Mouse (Mus musculus) common myeloid progenitor, adult 5-6 weeks (primary cell): ENCODE measurements around the gene Igsf8. TPM values are rescaled to one million over a fixed set of nuclear protein-coding genes. Genes with fewer than 3 reads are reported as not detected.

ENCODE experiments used
- ATAC-seq: replicated peaks from 2 replicates; pipeline ENCODE4 v1.8.0; 2016; ENCODE audit warnings: low read depth, mild to moderate bottlenecking, moderate TSS enrichment, inconsistent platforms; ENCODE audit not compliant: poor library complexity, severe bottlenecking
- total RNA-seq: library from RNA; stranded (forward); fragments of 200-1000, 187-1606 nt; gene quantifications from 2 replicates; pipeline ENCODE4 v1.2.3, GENCODE M21; 2017

Gene Igsf8
- total RNA-seq, 1 experiment from 2014 or later, result 18.2 TPM

GRCm38 (mm10) chr1:172340729-172341321 lies 79.4 kb downstream of the Igsf8 start, which contains the start of gene Kcnj10:
Gene Kcnj10, plus strand, starts transcription at chr1:172341210.
- peak; percentile 96 for ATAC-seq

- no peak for ATAC-seq
These were observed 79.9 kb downstream of the Igsf8 start for GRCm38 (mm10) chr1:172341386-172341785.

DNA sequence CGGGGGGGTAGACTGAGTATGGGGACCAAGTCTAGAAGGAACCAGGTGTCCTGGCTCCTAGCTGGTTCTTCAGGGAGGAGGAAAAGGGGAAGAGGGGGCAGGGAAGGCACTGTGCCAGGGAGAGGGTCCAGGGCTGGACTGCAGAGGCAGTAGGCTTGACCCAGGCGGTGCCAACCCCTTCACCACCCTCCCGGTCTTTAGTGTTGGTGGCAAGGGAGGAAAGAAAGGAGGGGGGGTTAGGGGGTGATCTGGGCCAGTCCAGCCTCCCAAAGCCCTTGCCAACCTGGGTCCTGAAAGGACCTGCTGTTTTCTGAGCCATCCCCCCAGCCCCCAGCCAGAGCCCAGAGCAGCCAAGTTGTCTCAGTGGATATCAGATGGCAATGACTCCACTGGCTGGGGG lies 81.3 kb downstream of the Igsf8 start:
- ATAC-seq, result no peak

GRCm38 (mm10) chr1:172343914-172344313 lies 82.5 kb downstream of the Igsf8 start:
- no peak for ATAC-seq

GRCm38 (mm10) chr1:172344820-172345219 lies 83.4 kb downstream of the Igsf8 start:
- no peak for ATAC-seq

DNA sequence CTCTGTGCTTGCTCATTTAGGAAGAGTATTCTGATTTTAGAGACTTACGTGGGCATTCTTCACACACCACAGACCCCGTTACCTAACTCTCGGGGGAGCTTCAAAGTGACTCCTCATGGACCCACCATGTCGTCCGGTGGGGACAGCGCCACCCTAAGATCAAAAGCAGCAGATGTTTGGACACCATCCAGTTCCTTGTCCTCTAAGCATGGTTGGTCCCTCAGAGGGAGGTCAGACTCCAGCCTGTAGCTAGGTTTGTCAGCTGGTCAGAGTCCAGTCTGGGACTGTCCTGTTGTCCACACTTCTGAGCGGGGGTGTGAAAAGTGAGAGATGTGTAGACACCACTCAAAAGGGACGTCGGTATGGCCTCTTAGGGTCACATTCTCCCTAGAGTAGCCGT lies 85.3 kb downstream of the Igsf8 start:
- ATAC-seq, result no peak

DNA sequence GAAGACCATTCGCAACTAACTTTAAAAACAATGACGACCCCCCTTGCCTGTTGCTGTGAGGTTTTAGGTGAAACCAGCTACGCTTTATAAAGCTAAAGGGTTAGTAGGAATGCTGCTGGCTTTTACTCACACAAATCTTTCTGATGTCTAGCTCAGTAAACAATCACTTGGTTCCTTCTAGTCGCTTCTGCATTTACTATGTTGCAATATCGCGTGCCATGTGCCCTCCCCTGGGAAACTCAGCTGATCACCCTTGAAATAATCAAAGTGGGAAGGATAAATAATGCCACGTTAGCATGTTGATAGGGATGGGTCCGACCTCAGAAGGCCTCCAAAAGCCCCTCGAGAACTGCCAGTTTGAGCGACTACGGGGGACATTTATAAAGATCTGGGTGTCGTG lies 85.9 kb downstream of the Igsf8 start:
- no peak for ATAC-seq

GRCm38 (mm10) chr1:172349504-172349903 lies 88.1 kb downstream of the Igsf8 start:
- ATAC-seq, result no peak

GRCm38 (mm10) chr1:172349916-172350812 lies 88.7 kb downstream of the Igsf8 start:
- no peak for ATAC-seq

- no peak for ATAC-seq
These were observed 90.6 kb downstream of the Igsf8 start for GRCm38 (mm10) chr1:172352001-172352400.

DNA sequence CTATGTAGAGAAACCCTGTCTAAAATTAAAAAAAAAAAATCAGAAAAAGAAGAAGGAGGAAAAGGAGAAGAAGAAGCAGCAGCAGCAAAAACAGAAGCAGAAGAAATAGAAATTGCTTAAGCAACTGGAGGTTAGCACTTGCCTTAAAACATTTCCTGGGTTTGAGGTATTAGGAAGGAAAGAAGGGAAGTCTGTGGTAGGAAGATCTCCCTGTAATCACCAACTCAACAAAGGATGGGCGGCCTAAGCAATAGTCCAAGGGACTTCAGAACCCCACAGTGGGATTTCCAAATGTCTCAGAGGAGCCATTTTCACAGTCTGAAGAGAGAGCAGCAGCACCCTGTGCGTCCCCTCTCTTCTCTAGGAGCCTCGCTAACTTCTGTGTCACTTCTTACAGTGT lies 91.0 kb downstream of the Igsf8 start:
- ATAC-seq, result peak; percentile 69

DNA sequence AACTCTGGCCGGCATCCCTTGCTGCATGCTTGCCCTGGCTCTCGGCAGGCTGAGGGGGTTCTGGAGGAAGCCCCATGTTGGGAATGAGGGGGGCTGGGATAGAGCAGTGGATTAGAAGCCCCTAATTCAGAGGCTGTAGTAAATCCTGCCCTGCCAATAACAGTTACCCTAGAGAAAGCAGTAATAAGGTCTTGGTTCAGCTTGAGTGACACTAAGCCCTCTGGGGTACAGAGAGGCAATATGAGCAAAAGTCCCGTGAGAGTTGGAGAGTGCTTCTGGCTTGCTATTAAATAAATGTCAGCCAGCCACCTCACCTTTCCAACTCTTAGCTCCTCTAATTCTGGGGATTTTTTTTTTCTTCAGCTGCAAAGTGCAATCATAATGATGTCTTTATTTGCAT lies 93.9 kb downstream of the Igsf8 start:
- ATAC-seq, result no peak

GRCm38 (mm10) chr1:172357550-172357949 lies 96.1 kb downstream of the Igsf8 start:
- ATAC-seq, result peak; percentile 97

DNA sequence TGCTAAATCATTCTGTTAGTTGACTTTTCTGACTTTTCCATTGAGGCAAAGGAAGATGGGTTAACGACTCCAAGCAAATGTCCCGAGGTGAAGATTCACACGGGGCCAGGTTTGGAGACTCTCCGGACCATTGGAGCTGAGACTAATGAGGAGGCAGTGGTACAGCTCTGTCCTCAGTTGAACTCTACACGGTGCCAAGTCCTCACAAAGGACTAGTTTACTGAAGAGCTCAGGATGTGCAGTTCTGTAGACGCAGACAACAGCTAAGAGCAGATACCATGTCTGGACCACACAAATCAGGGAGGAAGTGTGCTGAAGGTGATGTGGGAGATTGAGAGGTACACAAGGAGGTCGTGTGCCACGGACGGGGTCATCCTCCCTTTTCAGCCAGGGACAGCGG lies 96.9 kb downstream of the Igsf8 start:
- ATAC-seq, result no peak

- ATAC-seq, result peak; percentile 67
These were observed 103.2 kb downstream of the Igsf8 start for GRCm38 (mm10) chr1:172364684-172365083.

GRCm38 (mm10) chr1:172368768-172369418 lies 107.5 kb downstream of the Igsf8 start:
- ATAC-seq, result peak; percentile 85

Other genes with a start within 250 kb of the Igsf8 start
- gene Vangl2, start 233.2 kb upstream of the Igsf8 start, total RNA-seq, result 3.0 and 3.2 TPM in 2 replicates
- gene Nhlh1, start 204.1 kb upstream of the Igsf8 start, total RNA-seq, result not detected in 2 replicates
- 137 and 144 TPM in 2 replicates for gene Copa, start 179.1 kb upstream of the Igsf8 start, total RNA-seq
- 24.3 and 25.1 TPM in 2 replicates for gene Ncstn, start 178.8 kb upstream of the Igsf8 start, total RNA-seq
- 37.1 and 42.2 TPM in 2 replicates for gene Pex19, start 134.9 kb upstream of the Igsf8 start, total RNA-seq
- 157 and 167 TPM in 2 replicates for gene Dcaf8, start 113.6 kb upstream of the Igsf8 start, total RNA-seq
- 5.8 and 10.1 TPM in 2 replicates for gene Pea15a, start 54.8 kb upstream of the Igsf8 start, total RNA-seq
- 0.23 TPM in 1 of 2 replicates, not detected in the other for gene Casq1, start 41.8 kb upstream of the Igsf8 start, total RNA-seq
- not detected in 2 replicates for gene Atp1a4, start 3.2 kb upstream of the Igsf8 start, total RNA-seq
- gene Atp1a2, start 36.4 kb downstream of the Igsf8 start, total RNA-seq, result not detected in 2 replicates
- gene Kcnj9, start 67.7 kb downstream of the Igsf8 start, total RNA-seq, result not detected in 2 replicates
- 0.27 and 0.39 TPM in 2 replicates for gene Kcnj10, start 79.6 kb downstream of the Igsf8 start, total RNA-seq
- 17.5 and 20.4 TPM in 2 replicates for gene Pigm, start 114.9 kb downstream of the Igsf8 start, total RNA-seq
- not detected in 2 replicates for gene Slamf9, start 213.7 kb downstream of the Igsf8 start, total RNA-seq
- 0.14 and 2.2 TPM in 2 replicates for gene Igsf9, start 220.1 kb downstream of the Igsf8 start, total RNA-seq
- 212 and 241 TPM in 2 replicates for gene Tagln2, start 238.4 kb downstream of the Igsf8 start, total RNA-seq